Mouse (Mus musculus) forebrain, embryonic 11.5 days (tissue): ENCODE measurements at regions not wholly inside any gene's neighbourhood (a gene's known extent, or its start where the extent isn't known, plus 50 kb on each side); places are given as distances from the start of the nearest gene placed in this dataset.
"Not testable (repeated sequence)": the region's sequence is repeated elsewhere in the genome, so short reads cannot be mapped to it uniquely, and the experiment has no call there.

Source experiments
- ATAC-seq: fragments of 200-750 bp; cut with Nextera tagmentation; replicated peaks from 2 replicates; pipeline ENCODE4 v1.8.0; 2017; ENCODE audit warnings: moderate TSS enrichment; ENCODE audit not compliant: low FRiP score
- DNase-seq: peaks from one replicate; pipeline ENCODE4 v3.0.0-alpha.2; 2017; ENCODE audit warnings: low spot score
- H3K27ac ChIP-seq: fragments of 300-500 bp; sonication (generic); 2 replicates; pipeline ENCODE4 v1.5.1; 2014; ENCODE audit warnings: low read depth, low read length
- H3K27me3 ChIP-seq: fragments of 300-500 bp; sonication (generic); 2 replicates; pipeline ENCODE4 v1.6.1; 2014; ENCODE audit warnings: mild to moderate bottlenecking, low read length, mixed read lengths; ENCODE audit not compliant: control insufficient read depth, insufficient read depth
- H3K36me3 ChIP-seq: fragments of 300-500 bp; sonication (generic); 2 replicates; pipeline ENCODE4 v1.6.1; 2014; ENCODE audit warnings: mild to moderate bottlenecking, low read length, moderate library complexity, mixed read lengths; ENCODE audit not compliant: control insufficient read depth, insufficient read depth
- H3K4me1 ChIP-seq: fragments of 300-500 bp; sonication (generic); replicated peaks from 2 replicates; pipeline ENCODE4 v1.6.1; 2014; ENCODE audit warnings: low read length, mixed read lengths; ENCODE audit not compliant: control insufficient read depth, insufficient read depth
- H3K4me2 ChIP-seq: fragments of 300-500 bp; sonication (generic); 2 replicates; pipeline ENCODE4 v1.6.1; 2014; ENCODE audit warnings: low read depth, mild to moderate bottlenecking, low read length, moderate library complexity, mixed read lengths; ENCODE audit not compliant: severe bottlenecking
- H3K4me3 ChIP-seq: fragments of 300-500 bp; sonication (generic); 2 replicates; pipeline ENCODE4 v1.5.1; 2014; ENCODE audit warnings: low read depth, low read length
- H3K9ac ChIP-seq: fragments of 300-500 bp; sonication (generic); 2 replicates; pipeline ENCODE4 v1.6.1; 2014; ENCODE audit warnings: low read length
- H3K9me3 ChIP-seq: fragments of 300-500 bp; sonication (generic); 2 replicates; pipeline ENCODE4 v1.6.1; 2016; ENCODE audit warnings: low read length, mixed read lengths; ENCODE audit not compliant: control insufficient read depth
- WGBS: fragments of 180-500 bp; shearing (Covaris S2); extraction: QIAGEN DNeasy Blood & Tissue Kit; methylation state at CpG from one replicate; pipeline ENCODE4 v1.1.7; 2014; 5-methylcytosine and 5-hydroxymethylcytosine counted together

- not testable (repeated sequence) for H3K4me3 ChIP-seq, H3K27ac ChIP-seq, H3K27me3 ChIP-seq, ATAC-seq, H3K9ac ChIP-seq, H3K36me3 ChIP-seq, H3K4me2 ChIP-seq, H3K4me1 ChIP-seq, DNase-seq, H3K9me3 ChIP-seq
- WGBS = 78% methylated on average over 1 of the region's 1 CpGs
These were observed 116.8 kb downstream of the Rfpl4b start for GRCm38 (mm10) chr10:38704762-38705130.

- DNase-seq = no peak
- Histone ChIP-seq H3K4me3 (no peak overlapping the region), H3K4me1 (no peaks in the 10 kb centered on the region), H3K27me3 (no peaks in the 10 kb centered on the region), H3K36me3 (no peaks in the 10 kb centered on the region), H3K4me2 (no peak overlapping the region), H3K27ac (no peak overlapping the region), H3K9me3 (no peaks in the 10 kb centered on the region), H3K9ac (no peak overlapping the region)
- WGBS = 90% methylated on average over 4 of the region's 4 CpGs
- no peak for ATAC-seq
These were observed 117.4 kb downstream of the Rfpl4b start for GRCm38 (mm10) chr10:38703954-38704761.

- H3K36me3 ChIP-seq = no peaks in the 10 kb centered on the region
- H3K27ac ChIP-seq = no peak overlapping the region
- DNase-seq (no peak), ATAC-seq (no peak)
- no peaks in the 10 kb centered on the region for H3K4me1 ChIP-seq
- 83% methylated on average over 2 of the region's 2 CpGs for WGBS
- no peak overlapping the region for H3K9ac ChIP-seq
- H3K9me3 ChIP-seq = no peaks in the 10 kb centered on the region; the same call in 1 of the 2 replicates
- no peaks in the 10 kb centered on the region for H3K27me3 ChIP-seq
- H3K4me2 ChIP-seq = no peak overlapping the region
- no peak overlapping the region for H3K4me3 ChIP-seq
These were observed 144.1 kb downstream of the Rfpl4b start for GRCm38 (mm10) chr10:38677453-38677852.

GRCm38 (mm10) chr10:38668610-38669009 lies 153.0 kb downstream of the Rfpl4b start:
- ATAC-seq (no peak), DNase-seq (no peak)
- Histone ChIP-seq H3K4me1 (no peaks in the 10 kb centered on the region), H3K27me3 (no peaks in the 10 kb centered on the region), H3K27ac (no peak overlapping the region), H3K9me3 (no peaks in the 10 kb centered on the region), H3K4me2 (no peak overlapping the region), H3K9ac (no peak overlapping the region), H3K36me3 (no peaks in the 10 kb centered on the region), H3K4me3 (no peak overlapping the region)

- H3K36me3 ChIP-seq = no peaks in the 10 kb centered on the region
- no peak for ATAC-seq
- no peak overlapping the region for H3K9ac ChIP-seq
- no peaks in the 10 kb centered on the region for H3K27me3 ChIP-seq
- no peaks in the 10 kb centered on the region for H3K9me3 ChIP-seq
- H3K27ac ChIP-seq = no peak overlapping the region
- no peak overlapping the region for H3K4me3 ChIP-seq
- no peak overlapping the region for H3K4me2 ChIP-seq
- DNase-seq = no peak
- H3K4me1 ChIP-seq = no peaks in the 10 kb centered on the region
These were observed 153.7 kb downstream of the Rfpl4b start for GRCm38 (mm10) chr10:38667841-38668240.

GRCm38 (mm10) chr10:38635695-38636094 lies 185.9 kb downstream of the Rfpl4b start:
- Histone ChIP-seq H3K4me2 (no peak overlapping the region), H3K4me1 (no peaks in the 10 kb centered on the region), H3K36me3 (no peaks in the 10 kb centered on the region), H3K27ac (no peak overlapping the region), H3K27me3 (no peaks in the 10 kb centered on the region), H3K9me3 (no peaks in the 10 kb centered on the region), H3K9ac (no peak overlapping the region), H3K4me3 (no peak overlapping the region)
- DNase-seq (no peak), ATAC-seq (no peak)
- 52% methylated on average over 1 of the region's 1 CpGs for WGBS

- Histone ChIP-seq H3K4me2 (no peak overlapping the region), H3K27ac (no peak overlapping the region), H3K4me1 (no peaks in the 10 kb centered on the region), H3K9ac (no peak overlapping the region), H3K9me3 (no peaks in the 10 kb centered on the region), H3K36me3 (no peaks in the 10 kb centered on the region), H3K4me3 (no peak overlapping the region), H3K27me3 (no peaks in the 10 kb centered on the region)
- WGBS = 81% methylated on average over 4 of the region's 4 CpGs
- DNase-seq = no peak
- ATAC-seq = no peak
These were observed 191.6 kb downstream of the Rfpl4b start for GRCm38 (mm10) chr10:38629907-38630505.

GRCm38 (mm10) chr10:38623399-38623798 lies 198.2 kb downstream of the Rfpl4b start:
- DNase-seq (no peak), ATAC-seq (no peak)
- Histone ChIP-seq H3K4me1 (no peaks in the 10 kb centered on the region), H3K4me3 (no peak overlapping the region), H3K9ac (no peak overlapping the region), H3K27me3 (no peaks in the 10 kb centered on the region), H3K27ac (no peak overlapping the region), H3K36me3 (no peaks in the 10 kb centered on the region), H3K9me3 (no peaks in the 10 kb centered on the region), H3K4me2 (no peak overlapping the region)
- WGBS = 95% methylated on average over 1 of the region's 1 CpGs
